Mouse (Mus musculus) brain, embryonic 18.5 days (tissue): ENCODE measurements around the gene Hs3st6.
"Not testable (repeated sequence)": the region's sequence is repeated elsewhere in the genome, so short reads cannot be mapped to it uniquely, and the experiment has no call there.

Experiments
- DNase-seq: peaks from one replicate; pipeline ENCODE4 v3.0.0-alpha.2; 2012; ENCODE audit warnings: low read depth, low spot score

Gene Hs3st6

DNA sequence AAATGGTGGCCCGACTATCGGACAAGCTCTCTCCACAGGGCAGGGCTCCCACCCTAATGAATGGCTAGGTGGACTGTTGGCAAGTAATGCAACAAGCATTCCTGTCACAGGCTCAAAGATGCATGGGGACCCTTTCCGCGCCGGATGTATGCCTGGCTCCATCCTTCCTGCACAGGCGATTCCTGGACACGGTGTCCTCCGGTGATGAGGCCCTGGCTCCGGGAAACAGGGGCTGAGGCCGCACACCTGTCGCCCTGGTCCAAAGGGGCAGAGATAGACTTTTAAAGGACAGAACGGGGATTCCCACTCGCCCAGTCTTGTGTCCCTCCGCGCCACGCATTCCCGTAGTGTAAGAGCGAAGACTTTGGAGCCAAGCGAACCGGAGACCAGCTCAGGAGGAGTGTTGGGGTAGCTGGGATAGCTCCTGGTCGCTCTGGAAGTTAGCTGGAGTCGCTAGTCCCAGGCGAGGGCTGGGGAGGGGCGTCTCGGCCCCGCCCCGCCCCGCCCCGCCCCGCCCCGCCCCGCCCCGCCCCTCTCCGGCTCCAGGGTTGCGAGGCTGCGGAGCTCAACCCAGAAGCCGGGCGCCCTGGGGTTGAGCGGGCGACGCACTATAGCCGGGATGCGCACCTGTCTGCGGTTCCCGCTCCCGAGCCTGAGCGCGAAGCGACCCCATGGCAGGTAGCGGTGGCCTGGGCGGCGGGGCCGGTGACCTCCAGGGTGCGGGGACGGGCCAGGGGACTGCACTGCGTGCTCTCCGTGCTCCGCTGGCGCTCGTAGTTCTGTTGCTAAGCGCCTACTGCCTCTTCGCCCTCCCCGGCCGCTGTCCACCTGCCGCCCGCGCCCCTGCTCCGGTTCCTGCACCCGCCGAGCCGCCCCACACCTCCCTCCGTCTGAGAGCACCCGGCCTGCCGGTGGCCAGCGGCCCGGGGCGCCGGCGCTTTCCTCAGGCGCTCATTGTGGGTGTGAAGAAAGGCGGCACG lies at the start of gene Hs3st6:
Gene Hs3st6, plus strand, starts transcription at position 574 of the 980 bp plus-strand sequence.
- DNase-seq = no peak

DNA sequence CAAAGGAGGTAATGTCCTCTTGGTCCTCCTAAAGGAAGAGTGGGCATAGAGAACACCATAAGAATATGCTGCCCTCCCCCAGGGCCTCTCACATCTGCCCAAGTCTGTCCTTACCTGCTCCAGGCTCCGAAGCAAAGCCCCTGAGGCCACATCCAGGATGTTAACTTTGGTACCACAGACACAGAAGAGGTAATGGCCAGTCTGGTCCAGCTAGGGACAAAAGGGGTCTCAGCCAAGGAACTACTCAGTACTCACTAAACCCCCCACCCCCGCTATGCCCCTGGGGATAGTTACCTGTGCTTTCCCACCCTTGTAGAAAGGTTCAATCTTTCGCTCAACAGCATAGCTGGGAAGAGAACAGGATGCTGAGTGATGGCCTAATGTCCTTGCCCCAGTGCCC lies 47.0 kb upstream of the Hs3st6 start:
- DNase-seq = no peak

DNA sequence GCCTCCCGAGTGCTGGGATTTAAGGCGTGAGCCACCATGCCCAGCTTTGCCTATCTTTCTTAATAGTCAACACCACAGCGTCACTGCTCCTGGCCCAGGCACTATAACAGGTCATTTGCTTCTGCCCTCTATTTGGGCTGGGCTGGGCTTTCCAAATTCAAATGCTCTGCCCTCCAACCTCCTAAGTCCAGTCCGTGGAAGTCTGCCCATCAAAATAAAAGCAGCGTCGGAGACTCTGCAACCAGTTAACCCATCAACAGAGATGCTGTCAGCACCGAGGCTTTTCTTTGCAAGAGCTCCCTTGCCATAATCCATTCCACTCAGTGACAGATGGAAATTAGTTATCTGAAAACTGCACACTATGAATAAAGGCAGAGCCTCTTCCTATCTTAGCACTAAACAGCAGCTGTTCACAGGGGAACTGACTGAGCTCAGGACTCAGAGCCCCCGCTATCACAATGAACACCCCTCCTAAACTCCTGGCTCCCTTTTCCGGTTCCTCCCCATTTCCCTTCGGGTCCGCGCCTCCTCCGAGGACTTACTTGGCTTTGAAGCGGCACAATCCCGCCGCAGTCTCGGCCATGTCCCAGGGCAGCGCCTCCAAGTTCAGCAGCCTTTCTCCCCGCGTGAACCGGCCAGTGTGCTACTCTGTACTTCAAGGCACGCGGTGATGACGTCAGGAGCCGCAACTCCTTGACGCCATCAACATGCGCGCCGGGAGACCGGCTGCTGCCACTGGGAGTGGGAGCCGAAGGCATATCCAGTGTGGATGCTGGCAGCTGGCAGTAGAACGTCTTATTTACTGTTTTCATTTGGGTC lies 45.6 kb upstream of the Hs3st6 start, which contains the start of gene Tbl3:
Gene Tbl3, minus strand, starts transcription at position 679 of the 819 bp plus-strand sequence.
- peak; percentile 85 for DNase-seq

DNA sequence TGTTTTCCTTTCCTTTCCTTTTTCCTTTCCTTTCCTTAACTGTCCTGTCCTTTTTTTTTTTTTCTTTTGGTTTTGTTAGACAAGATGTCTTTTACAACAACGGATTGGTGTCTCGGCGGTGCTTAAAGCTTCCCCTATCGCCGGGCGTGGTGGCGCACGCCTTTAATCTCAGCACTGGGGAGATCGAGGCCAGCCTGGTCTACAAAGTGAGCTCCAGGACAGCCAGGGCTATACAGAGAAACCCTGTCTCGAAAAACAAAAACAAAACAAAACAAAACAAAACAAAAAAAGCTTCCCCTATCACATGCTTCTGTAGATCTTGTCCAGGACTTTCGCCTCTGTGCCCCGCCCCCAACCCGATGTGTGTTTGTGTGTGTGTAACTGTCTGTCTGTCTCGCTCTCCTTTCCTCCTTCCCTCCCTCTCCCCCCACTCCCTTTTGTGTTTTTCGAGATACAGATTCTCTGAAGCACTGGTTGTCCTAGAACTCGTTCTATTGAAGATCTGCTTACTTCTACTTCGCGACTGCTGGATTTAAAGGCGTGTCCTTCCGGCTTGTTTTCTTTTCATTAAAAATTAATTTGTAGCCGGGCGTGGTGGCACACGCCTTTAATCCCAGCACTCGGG lies 44.9 kb upstream of the Hs3st6 start:
- no peak for DNase-seq

DNA sequence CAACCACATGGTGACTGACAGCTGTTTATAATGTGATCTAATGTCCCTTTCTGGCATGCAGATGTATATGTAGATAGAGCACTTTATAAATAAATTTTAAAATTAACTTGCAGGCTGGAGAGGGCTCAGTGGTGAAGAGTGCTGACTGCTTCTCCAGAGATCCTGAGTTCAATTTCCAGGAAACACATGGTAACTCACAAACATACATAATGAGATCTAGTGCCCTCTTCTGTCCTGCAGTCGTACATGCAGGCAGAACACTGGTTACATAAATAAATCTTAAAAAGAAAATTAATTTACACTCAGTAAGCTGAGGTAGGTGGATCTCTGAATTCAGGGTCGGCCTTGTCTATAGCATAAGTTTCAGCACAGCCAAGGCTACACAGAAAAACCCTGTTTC lies 44.1 kb upstream of the Hs3st6 start:
- no peak for DNase-seq

DNA sequence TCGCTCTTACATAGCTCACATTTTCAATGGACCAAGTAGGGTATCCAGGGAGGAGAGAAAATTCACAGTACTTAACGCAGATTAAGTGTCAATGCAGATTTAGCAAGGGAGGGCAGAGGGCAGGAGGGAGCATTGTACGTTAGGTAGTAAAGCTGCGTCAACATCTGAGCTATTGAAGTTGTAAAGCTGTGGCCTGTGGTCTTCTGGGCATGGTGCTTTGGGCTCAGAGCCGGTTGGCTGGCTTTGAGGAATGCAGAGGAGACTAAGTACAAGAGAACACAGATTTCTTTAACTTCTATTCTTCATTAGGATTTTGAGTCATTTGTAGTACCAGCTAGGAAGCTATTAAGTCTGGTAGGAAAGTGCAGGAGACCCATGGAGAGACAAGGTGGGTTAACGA lies 37.2 kb upstream of the Hs3st6 start:
- no peak for DNase-seq

DNA sequence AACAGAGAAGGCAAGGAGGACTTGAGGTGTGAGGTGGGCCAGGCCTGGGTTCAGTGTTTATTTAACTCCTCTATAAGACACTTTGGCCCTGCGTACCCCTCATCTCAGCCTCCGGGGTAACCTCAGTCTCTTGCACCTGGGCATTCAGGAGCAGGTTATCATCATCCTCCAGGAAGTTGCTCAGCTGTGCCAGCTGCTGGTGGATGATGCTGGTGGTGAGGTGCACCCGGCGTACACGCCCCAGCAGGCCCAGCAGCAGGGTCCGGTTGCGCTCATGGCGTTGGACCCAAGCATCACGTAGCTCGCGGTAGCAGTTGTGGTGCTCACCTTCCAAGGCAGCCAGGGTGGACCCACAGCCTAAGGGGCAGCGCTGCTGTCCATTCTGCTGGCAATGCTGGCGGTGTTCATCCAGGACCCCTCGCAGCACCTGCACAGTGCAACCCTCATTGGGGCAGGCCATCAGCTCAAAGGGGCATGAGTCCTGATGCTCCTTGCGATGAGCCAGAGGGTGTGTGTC lies 36.6 kb upstream of the Hs3st6 start:
- no peak for DNase-seq

DNA sequence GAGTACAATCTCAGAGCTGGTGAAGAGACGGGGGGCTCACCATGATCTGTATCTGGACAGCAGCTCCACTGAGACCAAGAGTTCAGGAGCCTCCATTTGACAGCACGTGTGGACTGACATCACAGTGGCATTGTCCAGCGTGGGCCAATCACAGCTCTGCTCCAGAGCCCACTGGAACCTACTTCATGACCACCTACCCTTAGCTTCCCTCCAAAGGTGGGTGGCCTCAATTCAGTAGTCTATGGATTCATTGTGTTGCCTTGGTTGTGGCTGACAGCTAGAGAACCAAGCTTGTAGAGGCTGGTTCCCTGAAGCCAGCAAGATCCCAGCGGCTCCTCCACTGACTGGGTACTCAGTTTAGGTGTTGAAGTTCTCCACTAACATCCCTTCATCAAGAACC lies 34.8 kb upstream of the Hs3st6 start, which contains the start of the genes Rnf151 and Rps2:
Gene Rnf151, minus strand, starts transcription at position 121 of the 400 bp plus-strand sequence.
Gene Rps2, plus strand, starts transcription at position 174 of the 400 bp plus-strand sequence.
- DNase-seq = no peak

DNA sequence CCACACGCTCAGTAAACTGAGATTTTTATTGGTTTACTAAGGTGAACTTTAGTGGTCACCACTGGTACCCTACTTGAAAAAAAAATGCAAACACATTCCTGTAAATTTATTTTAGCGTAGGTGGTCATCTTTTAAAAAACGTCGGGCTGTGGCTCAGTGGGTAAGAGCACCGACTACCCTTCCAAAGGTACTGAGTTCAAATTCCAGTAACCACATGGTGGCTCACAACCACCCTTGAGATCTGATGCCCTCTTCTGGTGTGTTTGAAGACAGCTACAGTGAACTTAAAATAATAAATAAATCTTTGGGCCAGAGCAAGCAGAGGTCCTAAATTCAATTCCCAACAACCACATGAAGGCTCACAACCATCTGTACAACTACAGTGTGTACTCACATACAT lies 33.9 kb upstream of the Hs3st6 start:
- DNase-seq = not testable (repeated sequence)

DNA sequence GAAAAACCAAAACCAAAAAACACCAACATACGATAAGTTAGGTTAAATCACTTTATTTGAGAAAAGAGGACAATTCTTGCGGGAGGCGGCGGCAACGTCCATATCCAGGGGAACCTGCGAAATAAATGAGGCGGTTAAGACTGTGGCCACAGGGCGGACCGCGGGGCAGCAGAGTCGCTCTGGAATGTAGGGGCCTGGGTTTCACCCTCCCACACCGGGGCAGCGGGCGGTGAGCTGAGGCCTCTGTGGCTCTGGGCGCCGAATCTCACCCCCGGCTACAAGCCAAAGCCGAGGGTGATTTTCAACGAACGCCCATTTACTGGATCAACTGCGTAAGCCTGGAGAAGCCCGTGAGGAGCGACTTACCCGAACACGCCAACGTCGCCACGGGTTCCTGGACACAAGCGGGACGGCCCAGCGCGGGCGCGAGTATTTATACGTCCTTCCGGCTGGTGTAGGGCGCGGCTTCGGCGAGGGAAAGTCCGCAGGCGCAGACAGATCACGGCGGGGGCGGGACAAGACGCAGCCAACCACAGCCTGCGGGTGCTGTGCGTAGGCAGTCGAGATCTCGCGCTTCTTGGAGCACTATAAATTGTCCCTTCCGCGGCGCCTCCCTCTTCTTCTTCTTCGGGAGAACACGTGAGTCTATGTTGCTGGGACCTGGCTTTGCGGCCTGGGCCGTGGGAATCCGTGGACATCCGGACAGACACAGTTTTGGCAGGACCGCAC lies 33.1 kb upstream of the Hs3st6 start:
- DNase-seq = peak; percentile 97

DNA sequence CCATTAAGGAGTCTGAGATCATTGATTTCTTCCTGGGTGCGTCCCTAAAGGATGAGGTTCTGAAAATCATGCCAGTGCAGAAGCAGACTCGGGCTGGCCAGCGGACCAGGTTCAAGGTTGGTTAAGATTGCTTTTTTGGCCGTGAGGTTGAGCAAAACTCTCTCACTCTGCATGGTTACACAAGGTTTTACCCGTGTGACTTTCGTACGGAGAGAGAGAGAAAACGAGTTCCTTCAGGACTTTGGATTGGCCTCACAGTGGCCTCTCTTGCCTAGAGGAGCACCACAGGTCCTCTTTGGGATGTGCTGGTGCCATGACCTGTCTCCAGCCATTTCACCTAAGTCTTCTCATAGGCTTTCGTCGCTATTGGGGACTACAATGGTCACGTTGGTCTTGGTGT lies 32.2 kb upstream of the Hs3st6 start:
- DNase-seq = not testable (repeated sequence)

DNA sequence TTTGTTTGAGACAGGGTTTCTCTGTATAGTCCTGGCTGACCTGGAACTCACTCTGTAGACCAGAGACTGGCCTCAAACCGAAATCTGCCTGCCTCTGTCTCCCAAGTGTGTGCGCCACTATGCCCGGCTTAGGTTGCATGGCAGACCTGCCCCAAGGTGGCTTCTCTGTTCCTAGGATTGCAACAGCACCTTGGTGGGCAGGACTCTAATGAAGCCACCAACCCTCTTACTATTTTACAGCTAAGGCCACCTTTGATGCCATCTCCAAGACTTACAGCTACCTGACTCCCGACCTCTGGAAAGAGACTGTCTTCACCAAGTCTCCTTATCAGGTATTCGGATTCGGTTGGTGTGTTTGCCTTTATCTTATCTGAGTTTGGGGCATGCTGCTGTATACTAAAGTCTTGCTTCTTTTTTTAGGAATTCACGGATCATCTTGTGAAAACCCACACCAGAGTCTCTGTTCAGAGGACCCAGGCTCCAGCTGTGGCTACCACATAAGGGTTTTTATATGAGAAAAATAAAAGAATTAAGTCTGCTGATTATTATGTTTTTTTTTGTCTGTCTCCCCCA lies 31.3 kb upstream of the Hs3st6 start:
- DNase-seq = not testable (repeated sequence)

DNA sequence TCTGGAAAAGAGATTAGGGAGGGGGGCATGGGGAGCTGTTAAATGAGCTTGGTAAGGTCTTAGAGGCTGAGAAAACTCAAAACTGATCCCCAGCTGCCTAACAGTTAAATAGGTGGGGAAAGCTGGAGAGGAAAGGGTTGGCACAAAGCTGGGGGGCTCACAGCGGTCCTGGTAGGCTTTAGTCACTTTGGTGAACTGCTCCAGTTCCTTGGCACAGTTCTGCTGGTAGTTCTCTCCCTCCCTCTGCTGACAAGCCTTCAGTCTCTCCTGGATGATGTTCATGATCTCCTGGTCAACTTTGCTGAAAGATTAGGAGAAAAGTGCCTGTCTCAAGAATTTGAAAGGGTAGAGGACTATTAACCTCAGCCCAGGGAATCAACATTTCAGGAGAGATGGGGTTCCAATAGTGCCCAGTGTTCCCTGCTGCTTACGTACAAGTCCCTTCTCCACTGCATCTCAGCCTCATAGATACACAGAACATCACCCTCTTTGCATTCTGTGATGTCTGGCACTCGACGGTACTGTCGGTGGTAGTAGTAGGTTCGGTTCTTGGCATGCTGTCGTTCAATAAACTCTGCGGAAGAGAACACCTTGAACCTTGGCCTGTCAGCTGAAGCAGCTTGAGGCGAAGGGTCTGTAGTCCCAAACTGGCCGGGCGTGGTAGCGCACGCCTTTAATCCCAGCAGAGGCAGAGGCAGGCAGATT lies 30.4 kb upstream of the Hs3st6 start:
- DNase-seq = no peak

DNA sequence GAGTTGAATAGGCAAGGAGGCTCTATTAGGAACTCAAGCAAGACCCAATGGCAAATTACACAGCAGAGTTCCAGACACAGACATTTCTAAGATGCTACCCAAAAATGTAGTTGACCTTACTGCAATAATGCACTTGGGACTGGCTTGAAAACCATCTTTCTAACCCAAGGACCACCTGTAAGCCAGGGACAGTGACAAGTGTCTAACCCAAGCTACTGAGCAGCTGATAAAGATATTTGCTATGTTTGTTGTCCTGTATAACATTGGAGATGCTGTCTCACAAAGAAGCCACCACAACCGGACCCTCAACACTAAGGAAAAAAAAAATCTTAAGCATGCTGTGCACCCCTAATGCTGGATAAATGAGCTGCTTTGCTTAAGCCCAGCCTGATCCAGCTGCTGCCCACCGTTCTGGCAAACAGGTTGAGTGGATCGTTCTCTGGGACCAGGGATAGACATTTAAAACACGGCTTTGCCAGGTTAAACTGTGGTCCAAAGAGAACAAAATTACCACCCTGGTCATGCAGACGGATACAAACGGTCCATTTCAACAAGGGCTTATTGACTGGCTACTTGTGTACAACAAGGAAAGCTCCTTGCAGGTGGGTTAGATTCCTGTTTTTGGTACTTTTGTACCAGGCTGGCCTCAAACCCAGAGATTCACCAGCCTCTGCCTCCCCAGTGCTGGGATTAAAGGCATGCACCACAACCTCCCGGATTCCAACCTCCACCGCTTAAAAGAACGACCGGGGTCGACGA lies 29.5 kb upstream of the Hs3st6 start:
- no peak for DNase-seq

DNA sequence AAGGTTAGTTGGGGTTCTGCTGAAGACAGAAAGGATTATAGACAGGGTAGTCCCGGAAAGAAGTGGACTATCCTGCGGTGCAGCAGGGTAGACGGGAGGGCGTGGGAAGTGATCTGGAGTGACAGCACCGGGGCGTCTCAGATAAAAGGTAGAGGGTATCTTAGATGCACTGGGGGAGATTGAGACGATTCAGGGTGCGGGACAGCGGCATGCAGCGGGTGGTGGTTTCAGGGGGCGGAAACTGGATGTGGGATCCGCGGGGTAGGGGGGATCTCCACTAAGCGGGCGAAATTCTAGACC lies 29.0 kb upstream of the Hs3st6 start:
- DNase-seq = no peak

DNA sequence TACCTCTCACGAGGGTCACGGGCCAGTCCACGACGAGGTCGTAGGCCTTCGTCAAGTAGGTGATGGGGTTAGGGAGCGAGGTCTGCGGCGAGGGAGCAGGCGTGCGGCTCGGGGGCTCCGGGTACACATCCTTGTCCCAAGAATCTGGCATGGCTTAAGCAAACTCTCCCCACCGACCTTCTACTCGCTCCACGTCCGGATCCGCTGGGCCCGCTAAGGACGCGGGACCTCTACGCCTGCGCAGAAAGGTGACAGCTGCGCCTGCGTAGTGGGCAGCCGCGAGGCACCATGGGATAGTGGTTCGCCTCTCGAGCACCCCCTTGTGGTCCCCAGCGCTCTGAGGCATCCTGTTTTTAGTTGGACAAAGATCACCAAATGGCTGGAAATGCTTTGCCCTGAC lies 28.6 kb upstream of the Hs3st6 start, which contains the start of gene Ndufb10:
Gene Ndufb10, minus strand, starts transcription at position 295 of the 400 bp plus-strand sequence.
- DNase-seq = peak; percentile 80

DNA sequence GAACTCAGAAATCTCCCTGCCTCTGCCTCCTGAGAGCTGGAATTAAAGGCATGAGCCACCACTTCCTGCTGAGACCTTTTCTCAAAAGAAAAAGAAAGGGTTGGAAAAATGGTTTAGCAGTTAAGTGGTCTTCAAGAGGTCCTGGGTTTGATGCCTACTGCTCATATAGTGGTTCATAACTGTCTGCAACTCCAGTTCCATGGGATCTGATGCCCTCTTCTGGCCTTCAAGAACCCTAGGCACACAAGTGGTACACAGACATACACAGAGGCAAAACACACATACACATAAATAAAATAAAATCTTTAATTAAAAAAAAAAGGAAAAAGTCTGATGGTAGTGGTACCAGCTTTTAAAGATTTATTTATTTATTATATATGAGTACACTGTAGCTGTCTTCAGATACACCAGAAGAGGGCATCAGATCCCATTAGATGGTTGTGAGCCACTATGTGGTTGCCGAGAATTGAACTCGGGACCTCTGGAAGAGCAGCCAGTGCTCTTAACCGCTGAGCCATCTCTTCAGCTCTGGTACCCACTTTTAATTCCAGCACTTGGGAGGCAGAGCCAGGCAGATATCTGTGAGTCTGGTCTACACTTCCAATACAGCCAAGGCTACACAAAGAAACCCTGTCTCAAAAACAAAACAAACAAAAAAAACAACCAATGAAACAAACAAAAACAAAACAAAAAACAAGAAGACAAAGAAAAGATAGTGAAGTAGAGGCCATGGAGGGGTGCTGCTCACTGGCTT lies 27.0 kb upstream of the Hs3st6 start:
- no peak for DNase-seq

DNA sequence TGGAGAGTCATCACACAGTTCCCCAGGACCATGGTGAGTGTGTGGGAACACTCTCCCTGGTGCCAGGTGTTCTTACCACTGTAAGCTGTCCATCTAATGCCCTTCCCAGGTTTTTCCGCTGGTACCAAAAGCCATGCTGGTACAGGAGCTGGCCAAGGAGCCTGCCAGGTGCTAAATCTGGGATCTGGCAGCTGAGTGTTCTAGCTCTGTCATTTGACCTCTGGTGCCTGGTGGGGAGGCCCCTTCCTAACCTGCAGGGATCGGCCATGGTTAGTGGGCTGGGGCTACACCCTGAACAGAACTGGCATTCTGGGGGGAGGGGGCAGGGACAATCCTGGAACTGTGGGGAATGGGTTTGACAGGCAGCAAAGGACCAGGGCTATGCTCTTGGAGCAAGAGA lies 25.2 kb upstream of the Hs3st6 start, which contains the start of gene Rpl3l:
Gene Rpl3l, plus strand, starts transcription at position 203 of the 400 bp plus-strand sequence.
- DNase-seq = no peak
